Mouse (Mus musculus): ENCODE results near the gene Dnmt3c. TPM values are rescaled to one million over a fixed set of nuclear protein-coding genes. Genes with fewer than 3 reads are reported as not detected.

The Dnmt3c gene
- polyA plus RNA-seq, 1 experiment from 2014 or later, result not detected

GRCm38 (mm10) chr2:153734033-153734432 lies 37.6 kb downstream of the Dnmt3c start:
- DNase-seq (ENCODE audit: low spot score), result no peak
- WGBS, result 82% methylated on average over 4 of the region's 4 CpGs
- Histone ChIP-seq H3K4me3 (ENCODE audit: low read depth, low read length) (no peak overlapping the region), H3K9me3 (ENCODE audit: control insufficient read depth, low read length) (no peaks in the 10 kb centered on the region), H3K27me3 (ENCODE audit: control insufficient read depth, insufficient read depth, low read length) (no peaks in the 10 kb centered on the region), H3K36me3 (ENCODE audit: control insufficient read depth, insufficient read depth, low read length) (no peaks in the 10 kb centered on the region), H3K4me1 (replicated peaks; ENCODE audit: control insufficient read depth, insufficient read depth, low read length) (no peaks in the 10 kb centered on the region), H3K27ac (ENCODE audit: low read depth, low read length) (no peak overlapping the region), H3K9ac (ENCODE audit: low read length) (no peak overlapping the region), H3K4me2 (ENCODE audit: low read depth, low read length, severe bottlenecking) (no peak overlapping the region)
- ATAC-seq (replicated peaks; ENCODE audit: low FRiP score), result no peak

- peak within 1 kb of the TSS; percentile 89 for H3K9ac ChIP-seq (ENCODE audit: low read length)
- peak; percentile 99 for ATAC-seq (replicated peaks; ENCODE audit: low FRiP score)
- WGBS, result 12% methylated on average over 57 of the region's 58 CpGs
- no peaks in the 10 kb centered on the region for H3K36me3 ChIP-seq (ENCODE audit: control insufficient read depth, insufficient read depth, low read length)
- no peaks in the 10 kb centered on the region for H3K9me3 ChIP-seq (ENCODE audit: control insufficient read depth, low read length)
- peaks cover 15% of the 10 kb centered on the region for H3K4me1 ChIP-seq (replicated peaks; ENCODE audit: control insufficient read depth, insufficient read depth, low read length)
- peak; percentile 100 for DNase-seq (ENCODE audit: low spot score)
- H3K27ac ChIP-seq (ENCODE audit: low read depth, low read length), result peak within 1 kb of the TSS; percentile 82
- peak within 1 kb of the TSS; percentile 72 for H3K4me2 ChIP-seq (ENCODE audit: low read depth, low read length, severe bottlenecking)
- no peaks in the 10 kb centered on the region for H3K27me3 ChIP-seq (ENCODE audit: control insufficient read depth, insufficient read depth, low read length)
- H3K4me3 ChIP-seq (ENCODE audit: low read depth, low read length), result peak within 1 kb of the TSS; percentile 83
These were observed 44.3 kb downstream of the Dnmt3c start, which contains the start of gene Mapre1 for GRCm38 (mm10) chr2:153740500-153741436. Gene Mapre1, plus strand, starts transcription at chr2:153741274.

- Histone ChIP-seq H3K9me3 (ENCODE audit: control insufficient read depth, low read length) (no peaks in the 10 kb centered on the region), H3K27ac (ENCODE audit: low read depth, low read length) (peak overlapping the region; percentile 82), H3K4me3 (ENCODE audit: low read depth, low read length) (peak overlapping the region; percentile 83), H3K36me3 (ENCODE audit: control insufficient read depth, insufficient read depth, low read length) (no peaks in the 10 kb centered on the region), H3K9ac (ENCODE audit: low read length) (peak overlapping the region; percentile 89), H3K27me3 (ENCODE audit: control insufficient read depth, insufficient read depth, low read length) (no peaks in the 10 kb centered on the region), H3K4me2 (ENCODE audit: low read depth, low read length, severe bottlenecking) (peak overlapping the region; percentile 72), H3K4me1 (replicated peaks; ENCODE audit: control insufficient read depth, insufficient read depth, low read length) (peaks cover 15% of the 10 kb centered on the region)
- 2% methylated on average over 44 of the region's 56 CpGs for WGBS
- peak; percentile 85 for ATAC-seq (replicated peaks; ENCODE audit: low FRiP score)
- DNase-seq (ENCODE audit: low spot score), result no peak
These were observed 45.1 kb downstream of the Dnmt3c start for GRCm38 (mm10) chr2:153741437-153742065.

DNA sequence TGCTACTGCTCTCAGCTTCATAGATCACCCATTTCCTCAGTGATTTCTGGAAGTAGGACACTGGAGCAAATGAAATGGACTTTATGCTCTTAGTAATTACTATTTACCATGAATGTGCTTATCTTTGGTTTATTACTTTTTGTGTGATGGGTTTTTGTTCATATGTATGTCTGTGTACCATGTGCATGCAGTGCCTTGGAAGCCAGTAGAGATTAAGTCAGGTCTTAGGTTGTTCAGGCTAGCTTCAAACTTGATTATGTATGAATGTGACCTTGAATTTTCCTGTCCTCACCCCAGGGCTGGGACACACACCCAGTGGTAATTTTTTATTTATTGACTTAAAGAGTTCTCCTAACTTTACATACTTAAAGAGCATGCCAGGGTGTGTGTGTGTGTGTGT lies 51.5 kb downstream of the Dnmt3c start:
- no peak overlapping the region for H3K9ac ChIP-seq (ENCODE audit: low read length)
- peaks cover 3% of the 10 kb centered on the region; the same call in 1 of the 2 replicates for H3K36me3 ChIP-seq (ENCODE audit: control insufficient read depth, insufficient read depth, low read length)
- ATAC-seq (replicated peaks; ENCODE audit: low FRiP score) (no peak), DNase-seq (ENCODE audit: low spot score) (no peak)
- H3K27ac ChIP-seq (ENCODE audit: low read depth, low read length), result no peak overlapping the region
- no peak overlapping the region for H3K4me3 ChIP-seq (ENCODE audit: low read depth, low read length)
- H3K4me1 ChIP-seq (replicated peaks; ENCODE audit: control insufficient read depth, insufficient read depth, low read length), result peaks cover 6% of the 10 kb centered on the region
- no peaks in the 10 kb centered on the region for H3K9me3 ChIP-seq (ENCODE audit: control insufficient read depth, low read length)
- H3K4me2 ChIP-seq (ENCODE audit: low read depth, low read length, severe bottlenecking), result no peak overlapping the region
- H3K27me3 ChIP-seq (ENCODE audit: control insufficient read depth, insufficient read depth, low read length), result no peaks in the 10 kb centered on the region

GRCm38 (mm10) chr2:153750363-153750762 lies 53.9 kb downstream of the Dnmt3c start:
- Histone ChIP-seq H3K27ac (ENCODE audit: low read depth, low read length) (no peak overlapping the region), H3K4me1 (replicated peaks; ENCODE audit: control insufficient read depth, insufficient read depth, low read length) (no peaks in the 10 kb centered on the region), H3K9ac (ENCODE audit: low read length) (no peak overlapping the region), H3K9me3 (ENCODE audit: control insufficient read depth, low read length) (no peaks in the 10 kb centered on the region), H3K36me3 (ENCODE audit: control insufficient read depth, insufficient read depth, low read length) (peaks cover 3% of the 10 kb centered on the region; the same call in 1 of the 2 replicates), H3K4me3 (ENCODE audit: low read depth, low read length) (no peak overlapping the region), H3K4me2 (ENCODE audit: low read depth, low read length, severe bottlenecking) (no peak overlapping the region), H3K27me3 (ENCODE audit: control insufficient read depth, insufficient read depth, low read length) (no peaks in the 10 kb centered on the region)
- WGBS, result 87% methylated on average over 2 of the region's 2 CpGs
- no peak for ATAC-seq (replicated peaks; ENCODE audit: low FRiP score)
- DNase-seq (ENCODE audit: low spot score), result no peak

GRCm38 (mm10) chr2:153762121-153762520 lies 65.7 kb downstream of the Dnmt3c start:
- Histone ChIP-seq H3K9ac (ENCODE audit: low read length) (no peak overlapping the region), H3K27me3 (ENCODE audit: control insufficient read depth, insufficient read depth, low read length) (no peaks in the 10 kb centered on the region), H3K9me3 (ENCODE audit: control insufficient read depth, low read length) (no peaks in the 10 kb centered on the region), H3K4me1 (replicated peaks; ENCODE audit: control insufficient read depth, insufficient read depth, low read length) (no peaks in the 10 kb centered on the region), H3K27ac (ENCODE audit: low read depth, low read length) (no peak overlapping the region), H3K4me2 (ENCODE audit: low read depth, low read length, severe bottlenecking) (no peak overlapping the region), H3K4me3 (ENCODE audit: low read depth, low read length) (no peak overlapping the region), H3K36me3 (ENCODE audit: control insufficient read depth, insufficient read depth, low read length) (peaks cover 12% of the 10 kb centered on the region)
- DNase-seq (ENCODE audit: low spot score) (no peak), ATAC-seq (replicated peaks; ENCODE audit: low FRiP score) (no peak)
- WGBS, result 93% methylated on average over 5 of the region's 5 CpGs

DNA sequence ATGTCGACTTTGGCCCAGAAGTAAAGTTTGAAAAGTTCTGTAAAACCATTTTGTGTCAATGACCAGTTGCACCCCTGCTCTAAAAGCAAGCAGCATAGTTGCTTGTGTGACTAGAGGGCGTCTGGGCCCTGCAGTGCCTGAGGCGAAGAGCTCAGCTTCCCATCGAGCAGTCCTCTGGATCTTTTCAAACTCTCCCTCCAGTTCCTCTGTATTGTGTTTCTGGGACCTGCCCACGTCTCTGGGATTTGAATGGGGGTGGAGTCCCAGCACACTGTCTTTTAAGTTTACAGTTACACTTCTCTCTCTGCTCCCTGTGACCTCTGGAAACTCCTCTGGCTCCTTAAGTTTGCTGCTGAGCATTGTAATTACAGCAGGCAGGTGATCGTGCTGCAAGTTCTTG lies 71.0 kb downstream of the Dnmt3c start:
- Histone ChIP-seq H3K4me1 (replicated peaks; ENCODE audit: control insufficient read depth, insufficient read depth, low read length) (no peaks in the 10 kb centered on the region), H3K9ac (ENCODE audit: low read length) (no peak overlapping the region), H3K4me3 (ENCODE audit: low read depth, low read length) (no peak overlapping the region), H3K9me3 (ENCODE audit: control insufficient read depth, low read length) (no peaks in the 10 kb centered on the region), H3K4me2 (ENCODE audit: low read depth, low read length, severe bottlenecking) (no peak overlapping the region), H3K36me3 (ENCODE audit: control insufficient read depth, insufficient read depth, low read length) (peaks cover 4% of the 10 kb centered on the region), H3K27me3 (ENCODE audit: control insufficient read depth, insufficient read depth, low read length) (no peaks in the 10 kb centered on the region), H3K27ac (ENCODE audit: low read depth, low read length) (no peak overlapping the region)
- 46% methylated on average over 6 of the region's 6 CpGs for WGBS
- ATAC-seq (replicated peaks; ENCODE audit: low FRiP score), result no peak
- DNase-seq (ENCODE audit: low spot score), result no peak

DNA sequence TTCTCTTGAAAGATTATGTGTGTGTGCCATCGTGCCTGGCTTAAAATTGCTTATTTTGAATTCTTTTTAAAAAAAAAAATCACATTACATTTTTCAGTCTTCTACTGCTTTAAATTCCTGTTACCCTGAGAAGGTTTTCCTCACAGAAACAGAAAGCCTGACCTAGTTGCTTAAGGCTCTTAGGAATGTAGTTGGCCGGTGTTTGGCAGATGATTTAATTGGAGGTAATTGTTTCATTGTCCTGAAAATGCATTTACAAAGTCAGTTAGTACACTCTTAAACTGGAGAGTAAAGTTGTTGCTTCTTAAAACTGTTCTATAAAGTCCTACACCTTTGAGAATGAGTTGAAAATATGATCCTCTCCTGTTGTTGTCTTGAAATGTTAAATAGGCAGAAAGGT lies 72.4 kb downstream of the Dnmt3c start:
- no peak overlapping the region for H3K27ac ChIP-seq (ENCODE audit: low read depth, low read length)
- WGBS, result 86% methylated on average over 2 of the region's 2 CpGs
- H3K4me1 ChIP-seq (replicated peaks; ENCODE audit: control insufficient read depth, insufficient read depth, low read length), result no peaks in the 10 kb centered on the region
- no peak overlapping the region for H3K4me3 ChIP-seq (ENCODE audit: low read depth, low read length)
- H3K27me3 ChIP-seq (ENCODE audit: control insufficient read depth, insufficient read depth, low read length), result no peaks in the 10 kb centered on the region
- DNase-seq (ENCODE audit: low spot score), result no peak
- no peak for ATAC-seq (replicated peaks; ENCODE audit: low FRiP score)
- H3K36me3 ChIP-seq (ENCODE audit: control insufficient read depth, insufficient read depth, low read length), result peaks cover 4% of the 10 kb centered on the region
- H3K9me3 ChIP-seq (ENCODE audit: control insufficient read depth, low read length), result no peaks in the 10 kb centered on the region
- H3K4me2 ChIP-seq (ENCODE audit: low read depth, low read length, severe bottlenecking), result no peak overlapping the region
- H3K9ac ChIP-seq (ENCODE audit: low read length), result no peak overlapping the region

Data from forebrain, embryonic 11.5 days (tissue).